ENCODE assay signal across 32 mouse cellular contexts in the genomic region with DNA sequence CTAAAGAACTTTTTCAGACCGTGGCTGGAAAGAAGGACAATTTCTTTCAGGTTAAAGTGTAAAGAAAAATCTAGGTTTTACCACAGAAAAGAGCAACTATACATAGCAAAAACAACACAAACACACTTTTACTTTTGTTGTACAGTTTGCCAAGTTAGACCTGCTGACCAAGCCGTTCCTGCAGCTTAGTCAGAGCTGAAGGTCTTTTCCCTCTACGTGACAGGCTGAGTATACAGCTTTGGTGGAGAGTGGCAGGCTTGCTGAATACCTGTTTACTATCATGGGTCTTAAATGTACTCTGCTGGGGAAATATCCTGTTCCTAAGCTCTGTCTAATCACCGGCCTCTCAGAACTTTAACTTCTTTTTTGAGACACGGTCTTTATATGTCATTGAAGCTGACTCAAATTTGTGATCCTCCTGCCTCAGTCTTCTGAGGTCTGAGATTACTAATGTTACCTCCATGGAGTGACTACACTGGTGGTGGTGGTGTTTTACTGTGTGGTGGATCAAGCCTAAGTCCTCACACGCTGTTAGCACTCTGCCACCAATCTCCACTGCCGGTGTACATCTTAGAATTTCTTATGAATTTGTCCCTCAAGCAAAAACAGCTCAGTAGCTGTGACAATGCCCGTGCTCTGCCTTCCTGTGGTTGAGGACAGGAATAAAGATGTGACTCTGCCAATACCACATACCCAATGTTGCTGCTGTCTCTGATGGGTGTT. TPM values are rescaled to one million over a fixed set of nuclear protein-coding genes. Genes with fewer than 3 reads are reported as not detected.
DNase-seq lines count a peak whose midpoint lies in the region; ATAC-seq lines count a peak whose summit lies in the region.
"Had no signal": no experiment of that assay in that cellular context is flagged by ENCODE, and none has a peak within 500 bp of the region (broad histone marks: within the 10 kb centered on the region; RNA-seq: fewer than 3 reads in every experiment).

No protein-coding gene starts in this region.

- H3K4me2 ChIP-seq in forebrain, embryonic 12.5 days = no peak overlapping the region
- H3K4me2 ChIP-seq: embryonic facial prominence, embryonic 13.5 days; heart, embryonic 11.5 days; hindbrain, embryonic 14.5 days; kidney, embryonic 15.5 days; limb, embryonic 13.5 days; liver, embryonic 11.5 days; lung, embryonic 15.5 days; midbrain, embryonic 15.5 days; neural tube, embryonic 12.5 days had no signal

- no peak overlapping the region for H3K9ac ChIP-seq in forebrain, embryonic 12.5 days
- H3K9ac ChIP-seq: embryonic facial prominence, embryonic 13.5 days; hindbrain, embryonic 14.5 days; kidney, embryonic 15.5 days; limb, embryonic 13.5 days; lung, embryonic 15.5 days; midbrain, embryonic 15.5 days; neural tube, embryonic 12.5 days had no signal

- H3K27me3 ChIP-seq in forebrain, embryonic 12.5 days = no peaks in the 10 kb centered on the region
- H3K27me3 ChIP-seq: embryonic facial prominence, embryonic 13.5 days; kidney, embryonic 15.5 days; limb, embryonic 13.5 days; lung, embryonic 15.5 days; midbrain, embryonic 15.5 days; neural tube, embryonic 12.5 days had no signal

- peaks cover 2% of the 10 kb centered on the region; the same call in 1 of the 2 replicates for H3K36me3 ChIP-seq in forebrain, embryonic 12.5 days (replicated peaks)
- H3K36me3 ChIP-seq: midbrain, embryonic 15.5 days had no signal

- ATAC-seq in frontal cortex, adult (ENCODE audit: low TSS enrichment) = peak; percentile 71; the same call in 1 of the 2 replicates
- no peak for ATAC-seq in forebrain, embryonic 12.5 days (ENCODE audit: low FRiP score)
- ATAC-seq: forebrain, embryonic 16.5 days; midbrain, embryonic 15.5 days had no signal

- 91% methylated on average over 8 of the region's 8 CpGs for WGBS in forebrain, embryonic 12.5 days

- no peaks in the 10 kb centered on the region for H3K9me3 ChIP-seq in forebrain, embryonic 12.5 days
- H3K9me3 ChIP-seq: embryonic facial prominence, embryonic 13.5 days; forebrain, embryonic 10.5 days; kidney, embryonic 15.5 days; limb, embryonic 13.5 days; lung, embryonic 15.5 days; midbrain, embryonic 15.5 days; neural tube, embryonic 12.5 days had no signal

- H3K27ac ChIP-seq in forebrain, embryonic 12.5 days = no peak overlapping the region
- H3K27ac ChIP-seq: embryonic facial prominence, embryonic 13.5 days; hindbrain, embryonic 14.5 days; kidney, embryonic 15.5 days; left cerebral cortex, adult 2 months; limb, embryonic 13.5 days; lung, embryonic 15.5 days; midbrain, embryonic 15.5 days; neural tube, embryonic 12.5 days; stomach, postnatal 0 days had no signal

- H3K4me1 ChIP-seq in forebrain, embryonic 12.5 days = peaks cover 26% of the 10 kb centered on the region
- H3K4me1 ChIP-seq: kidney, embryonic 15.5 days had no signal

- no peak overlapping the region for H3K4me3 ChIP-seq in forebrain, embryonic 12.5 days (replicated peaks)
- H3K4me3 ChIP-seq: embryonic facial prominence, embryonic 13.5 days; forebrain, embryonic 10.5 days; kidney, embryonic 15.5 days; left cerebral cortex, adult 2 months; limb, embryonic 13.5 days; lung, embryonic 15.5 days; midbrain, embryonic 15.5 days; neural tube, embryonic 12.5 days had no signal

- DNase-seq in frontal cortex, postnatal 14 days (ENCODE audit: low spot score in 2 of 2) = no peak
- DNase-seq in layer of hippocampus, adult 9-11 months = peak; percentile 29
- no peak for DNase-seq in layer of hippocampus, adult 8-10 months (ENCODE audit: low spot score in 2 of 2)
- DNase-seq in induced T-regulatory cell, adult 2 months (ENCODE audit: low read depth) = peak; percentile 87
- no peak for DNase-seq in lung, postnatal 14 days
- DNase-seq: adrenal gland, adult 8-10 months; cerebellum, adult 11-12 months; cerebellum, adult 9-11 months; gastrocnemius, postnatal 25 days; heart, adult 11 months; heart, postnatal 4 days; kidney, adult 18-20 months; kidney, postnatal 4 days; right cerebral cortex, adult 18-20 months; right cerebral cortex, postnatal 4 days; thymus, adult 18-20 months; thymus, postnatal 25 days had no signal

RNA-seq across cellular contexts. Expression of gene N4bp1, which starts 31.6 kb away (rescaled TPM):
- total RNA-seq in layer of hippocampus, adult 8-10 months (2022) = 10 to 100 TPM; 36.7 to 46.5 (median 44.0) TPM
- 12.4 and 12.7 TPM in 2 replicates for polyA plus RNA-seq in forebrain, embryonic 12.5 days (2016; fragmentation: Nextera tagmentation; extraction: Ambion mirVana)

Comparison
In these comparisons a context has a peak if more than half of its experiments do, and no peak if none do; other contexts are left out.
1. DNase-seq: peak in layer of hippocampus, adult 9-11 months (single experiment) and induced T-regulatory cell, adult 2 months (single experiment); none in frontal cortex, postnatal 14 days (0 of 2), layer of hippocampus, adult 8-10 months (0 of 2) and lung, postnatal 14 days (single experiment).